Mouse (Mus musculus) kidney, postnatal 4 days (tissue): ENCODE results near the gene Ttc8.
"Not testable (repeated sequence)": the region's sequence is repeated elsewhere in the genome, so short reads cannot be mapped to it uniquely, and the experiment has no call there.

Source experiments
- DNase-seq, 2 experiments: peaks; one replicate each; pipeline ENCODE4 v3.0.0; 2021; ENCODE audit warnings: mixed read lengths in 2 of 2

The Ttc8 gene

DNA sequence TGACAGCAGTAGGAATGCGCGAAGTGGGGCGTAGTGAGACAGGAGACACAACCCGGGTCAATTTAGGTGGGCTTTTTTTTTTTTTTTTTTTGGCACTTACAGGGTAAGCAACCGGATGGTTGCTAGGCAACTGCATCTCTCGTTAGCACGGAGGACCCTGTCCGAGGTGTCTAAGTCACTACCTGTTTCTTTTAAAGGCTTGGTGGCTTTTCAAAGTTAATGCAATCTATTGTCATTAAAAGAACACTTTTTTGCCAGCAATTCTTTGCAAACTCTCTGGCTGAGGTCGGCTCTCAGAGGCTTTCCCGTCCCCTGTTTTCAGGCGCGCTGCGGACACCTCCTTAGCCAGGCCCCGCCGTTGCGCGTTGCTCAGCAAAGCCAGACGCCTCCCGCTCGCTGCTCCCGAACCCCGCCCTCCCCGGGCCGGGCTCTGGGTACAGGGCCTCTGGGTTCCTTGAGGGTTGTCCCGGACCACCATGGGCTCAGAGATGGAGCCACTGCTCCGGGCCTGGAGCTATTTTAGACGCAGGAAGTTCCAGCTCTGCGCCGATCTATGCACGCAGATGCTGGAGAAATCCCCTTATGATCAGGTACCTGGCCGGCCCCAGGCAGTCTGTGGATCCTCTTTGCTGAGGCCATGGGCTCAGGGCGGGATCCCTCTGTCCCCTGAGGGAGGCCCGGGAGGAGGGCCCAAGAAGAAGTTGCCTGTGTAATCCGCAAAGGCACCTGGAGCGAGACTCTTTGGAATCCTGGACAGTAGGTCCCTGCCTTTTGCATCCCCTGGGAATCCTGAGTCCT is at the start of gene Ttc8:
TSS of gene Ttc8 (plus strand) at position 381 of the 798 bp plus-strand sequence.
- peak; percentile 91 to 94 for DNase-seq

DNA sequence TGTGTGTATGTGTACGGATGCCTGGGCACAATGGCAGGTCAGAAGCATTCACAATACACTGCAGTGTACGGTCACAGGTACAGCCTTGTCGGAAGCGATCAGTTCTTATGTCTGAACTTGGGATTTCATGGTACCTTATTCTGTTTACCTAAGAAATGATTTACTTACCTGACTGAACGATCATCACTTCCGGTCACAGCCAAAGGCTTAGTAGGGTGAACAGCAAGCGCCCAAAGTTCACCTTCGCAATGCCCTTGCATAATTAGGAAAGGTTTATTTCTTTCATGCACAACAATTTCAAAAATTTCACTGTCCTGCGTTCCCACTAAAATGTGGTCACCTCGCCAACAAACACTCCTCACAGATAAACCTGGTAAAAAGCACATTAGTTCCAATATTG is 47.5 kb upstream of the Ttc8 start:
- DNase-seq, result no peak

DNA sequence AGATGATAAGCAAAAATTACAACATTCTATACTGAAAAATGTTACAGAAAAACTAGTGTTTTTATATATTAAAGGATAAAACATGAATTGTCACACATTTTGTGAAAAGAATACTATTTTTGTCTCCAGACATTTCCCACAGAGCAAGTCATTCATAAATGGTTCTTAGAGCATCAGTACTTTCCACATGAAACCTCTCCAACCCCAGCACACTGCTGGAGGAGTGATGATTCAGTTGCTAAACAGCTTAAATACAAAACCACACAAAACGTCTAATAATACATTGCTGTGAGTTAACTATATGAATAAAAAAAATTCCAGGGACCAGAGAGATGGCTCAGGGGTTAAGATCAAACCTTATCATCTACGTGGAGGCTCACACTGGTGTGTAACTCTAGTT is 45.2 kb upstream of the Ttc8 start:
- no peak for DNase-seq

DNA sequence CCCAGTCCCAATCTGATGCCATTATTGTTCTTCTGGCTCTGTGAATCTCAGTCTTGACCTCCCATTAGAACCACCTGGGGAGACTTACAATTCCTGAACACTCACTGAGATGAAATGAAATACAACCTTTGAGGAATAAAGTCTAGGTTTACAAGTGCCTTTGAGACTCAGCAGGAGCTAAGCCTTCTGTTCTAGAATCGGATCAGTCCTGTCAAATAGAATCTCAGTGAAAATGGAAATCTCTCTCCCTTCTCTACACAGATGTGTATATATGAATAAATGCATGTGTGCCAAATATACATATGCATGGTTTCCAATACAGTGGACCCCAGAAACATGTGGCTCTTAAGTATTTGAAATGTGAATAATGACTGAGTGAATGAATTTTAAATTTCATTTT is 41.7 kb upstream of the Ttc8 start:
- no peak for DNase-seq

DNA sequence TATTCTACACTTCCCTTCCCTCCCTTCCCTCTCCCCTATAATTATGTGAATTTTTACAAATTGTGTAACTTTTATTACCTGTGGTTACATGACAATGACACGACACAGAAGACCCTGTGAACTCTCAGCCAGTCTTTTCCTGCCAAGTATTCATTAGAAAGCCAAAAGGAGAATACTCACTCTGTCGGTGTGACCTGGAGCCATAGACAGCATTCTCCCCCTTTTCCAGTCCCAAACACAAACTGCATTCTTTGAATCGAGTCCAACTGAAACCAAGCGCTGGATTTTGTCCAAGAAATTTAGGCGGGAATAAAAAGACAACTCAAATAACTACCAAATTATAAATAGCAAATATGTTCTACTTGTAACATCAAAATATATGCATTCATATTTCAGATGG is 38.6 kb upstream of the Ttc8 start:
- no peak for DNase-seq

DNA sequence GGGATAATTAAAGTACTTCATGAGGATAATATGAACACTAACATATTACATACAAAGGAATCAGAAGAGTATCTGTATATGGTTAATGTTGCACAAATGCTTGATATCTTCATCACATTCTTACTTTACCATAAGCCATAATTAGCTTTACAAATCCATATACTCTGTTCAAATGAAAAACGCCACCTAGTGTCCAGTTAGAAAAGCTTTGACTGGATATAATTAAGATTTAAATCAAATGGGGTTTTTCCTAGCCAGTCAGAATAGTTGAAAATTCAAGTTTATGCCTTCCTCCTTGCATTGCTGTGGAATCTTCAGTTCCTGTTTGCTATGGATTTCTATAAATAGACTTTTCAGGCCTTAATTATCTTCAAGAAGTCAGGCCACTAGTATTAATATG is 35.9 kb upstream of the Ttc8 start:
- no peak for DNase-seq

DNA sequence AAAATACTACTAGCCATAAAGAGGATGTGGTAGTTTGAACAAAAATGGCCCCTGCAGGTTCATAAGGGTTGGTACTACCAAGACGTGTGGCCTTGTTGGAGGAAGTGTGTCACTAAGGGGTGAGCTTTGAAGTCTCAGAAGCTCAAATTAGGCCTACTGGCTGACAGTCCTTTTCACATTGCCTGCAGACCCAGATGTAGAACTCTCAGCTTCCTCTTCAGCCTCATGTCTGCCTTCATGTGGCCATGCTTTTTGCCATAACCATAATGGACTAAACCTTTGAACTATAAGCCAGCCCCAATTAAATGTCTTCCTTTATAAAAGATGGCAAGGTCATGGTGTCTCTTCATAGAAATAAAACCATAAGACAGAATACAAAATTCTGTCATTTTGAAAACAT is 23.6 kb upstream of the Ttc8 start:
- no peak for DNase-seq

DNA sequence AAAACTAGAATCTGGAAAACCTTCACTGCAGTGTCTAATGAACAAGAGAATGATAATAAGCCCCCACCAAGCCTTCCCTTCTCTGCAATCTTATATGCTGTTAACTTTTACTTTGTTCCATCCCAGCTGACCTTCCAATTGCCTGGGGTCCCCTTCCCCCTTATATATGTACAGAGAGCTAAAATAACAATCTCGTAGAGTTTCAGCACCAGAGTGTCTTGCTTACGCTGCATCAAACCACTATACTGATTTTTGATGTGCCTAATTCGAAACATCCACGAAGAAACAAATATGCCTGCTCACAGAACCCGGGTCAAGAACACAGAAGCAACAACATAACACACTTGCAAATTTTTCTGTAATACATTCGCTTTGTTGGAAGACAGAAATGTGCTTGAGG is 20.7 kb upstream of the Ttc8 start:
- no peak for DNase-seq

DNA sequence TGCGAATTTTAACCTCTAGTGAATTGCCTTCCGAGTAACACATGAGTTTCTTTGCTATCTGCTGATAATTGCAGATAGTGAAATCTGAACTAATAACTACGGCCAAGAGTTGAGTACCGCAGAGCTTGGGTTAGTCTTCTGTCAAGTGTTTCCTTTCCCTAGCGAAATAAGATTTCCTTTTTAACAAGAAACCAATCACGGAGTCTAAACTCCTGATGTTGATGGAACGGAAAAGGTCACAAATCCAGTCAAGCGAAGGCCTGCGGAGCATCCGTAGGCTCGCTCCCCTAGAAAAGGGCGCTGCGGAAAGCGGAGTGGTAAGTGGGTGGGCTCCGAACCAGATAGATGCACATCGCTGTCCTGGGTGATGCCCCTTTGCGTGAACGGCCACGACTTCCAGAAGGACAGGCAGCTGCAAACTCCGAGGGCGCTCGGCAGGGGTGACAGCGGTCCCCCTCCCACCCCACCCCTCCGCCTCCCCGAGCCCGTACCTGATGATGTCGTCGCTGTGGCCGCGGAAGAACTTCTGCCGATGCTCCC is 20.0 kb upstream of the Ttc8 start:
- no peak for DNase-seq

DNA sequence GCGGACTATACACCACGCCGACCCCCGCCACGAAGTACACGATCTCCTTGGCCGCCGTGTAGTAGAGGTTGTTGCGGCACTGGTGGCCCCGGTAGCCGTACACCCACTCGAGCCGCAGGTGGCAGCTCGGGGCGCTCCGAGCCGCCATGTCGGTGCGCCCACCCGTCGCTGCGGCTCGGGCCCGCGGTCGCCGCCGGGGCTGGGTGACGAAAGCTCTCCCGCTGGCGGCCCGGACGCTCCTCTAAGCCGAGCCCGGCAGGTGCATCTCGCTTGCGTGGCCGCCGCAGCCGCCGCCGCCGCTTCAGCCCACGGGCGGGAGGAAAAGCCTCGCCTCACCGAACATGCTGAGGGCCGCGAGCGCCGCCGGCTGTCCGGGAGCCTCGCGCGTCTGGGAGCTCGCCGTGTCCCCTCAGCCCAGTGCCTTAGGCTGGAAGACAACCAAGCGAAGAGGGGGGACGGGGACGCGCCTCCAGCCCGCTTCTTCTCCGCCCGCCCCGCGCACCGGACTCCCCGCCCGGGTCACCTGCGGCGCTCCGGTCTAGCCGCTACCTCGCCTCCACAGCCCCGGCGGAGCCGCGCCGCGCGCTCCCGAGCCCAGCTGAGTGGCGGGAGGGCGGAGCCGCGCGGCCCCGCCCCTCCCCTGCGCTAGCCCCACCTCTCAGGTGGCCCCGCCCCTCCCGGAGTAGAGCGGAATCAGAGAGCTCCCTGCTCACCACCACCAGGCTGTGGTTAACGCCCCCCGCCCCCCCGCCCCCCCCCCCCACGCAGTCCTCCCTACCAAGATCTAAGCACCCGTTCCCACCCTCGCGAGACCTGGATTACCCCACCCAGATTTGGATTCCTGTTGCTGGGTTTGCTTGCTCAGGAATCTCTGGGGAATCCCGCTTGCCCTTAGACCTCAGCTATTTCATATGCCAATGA is 19.2 kb upstream of the Ttc8 start, which contains the start of gene Eml5:
TSS of gene Eml5 (minus strand) at position 604 of the 921 bp plus-strand sequence.
- DNase-seq, result peak; percentile 85 to 92

DNA sequence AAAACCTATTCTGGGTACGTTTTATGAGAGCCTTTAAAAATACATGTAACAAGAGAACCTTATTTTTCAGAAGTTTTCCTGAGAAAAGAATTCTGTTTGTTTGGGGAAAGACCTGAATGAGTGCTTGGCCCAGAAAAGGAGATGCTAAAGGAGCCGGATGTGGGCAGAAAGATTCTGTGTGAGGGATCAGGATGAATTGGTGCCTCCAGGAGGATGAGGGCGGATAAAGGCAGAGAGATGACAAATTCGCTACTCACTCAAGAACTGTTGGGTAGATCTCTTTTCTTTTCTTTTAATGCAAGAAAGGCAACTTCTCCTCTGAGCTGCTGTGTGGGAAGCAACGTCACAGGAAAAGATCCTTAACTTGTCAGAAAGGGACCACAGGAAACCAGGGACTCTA is 14.9 kb upstream of the Ttc8 start:
- DNase-seq, result no peak

DNA sequence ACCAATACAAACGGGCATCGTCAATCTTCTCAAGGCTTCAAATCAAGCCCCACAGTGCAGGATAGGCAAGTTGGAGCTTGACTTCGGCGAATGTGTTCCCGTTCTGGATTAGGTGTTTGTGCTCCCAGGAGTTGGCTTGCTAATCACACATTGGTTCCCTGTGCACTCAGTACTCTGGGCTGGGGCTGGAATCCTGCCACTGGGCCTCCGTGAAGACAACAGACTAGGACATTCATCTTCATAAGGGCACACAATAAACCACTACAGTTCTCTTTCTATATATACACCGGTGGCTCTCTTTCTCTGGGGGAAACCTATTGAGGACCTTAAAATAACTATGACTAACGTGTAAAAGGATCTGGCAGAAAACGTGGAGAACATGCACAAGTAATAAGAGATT is 10.3 kb upstream of the Ttc8 start:
- DNase-seq, result no peak

DNA sequence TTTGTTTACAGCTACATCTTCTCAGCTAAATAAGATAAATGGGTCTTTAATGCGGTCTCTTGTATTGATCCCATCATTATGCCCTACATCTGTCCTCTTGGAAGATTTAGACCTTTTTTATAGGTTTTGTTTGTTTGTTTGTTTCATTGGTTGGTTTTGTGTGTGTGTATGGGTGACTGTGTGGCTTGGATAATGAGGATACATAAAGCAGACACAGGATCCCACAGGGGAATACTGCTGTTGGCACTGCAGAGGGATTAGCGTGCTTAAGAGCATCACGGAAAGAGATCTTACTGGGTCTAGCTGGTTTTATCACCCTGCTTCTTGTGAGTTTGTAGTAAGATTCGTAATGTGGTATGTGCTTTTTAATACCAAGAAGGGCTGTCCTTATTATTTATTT is 10.8 kb downstream of the Ttc8 start:
- DNase-seq, result no peak

DNA sequence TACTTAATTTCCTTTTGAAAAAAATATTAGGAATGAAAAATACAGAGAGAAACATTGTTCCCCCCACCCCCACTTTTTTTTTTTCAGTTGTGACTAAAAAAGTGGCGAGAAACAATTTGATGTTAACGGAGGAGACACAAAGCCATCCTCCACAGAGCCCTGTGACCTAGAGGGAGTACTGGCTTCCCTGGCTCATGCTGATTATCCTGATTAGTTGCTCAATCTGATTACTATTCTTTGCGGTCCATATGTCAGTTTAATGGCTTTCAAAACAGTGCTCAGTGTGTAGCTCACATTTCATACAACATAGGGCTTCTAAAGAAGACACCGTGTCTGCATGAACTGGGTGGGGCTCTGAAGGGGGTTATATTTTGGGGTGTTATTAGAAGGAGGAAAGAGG is 12.1 kb downstream of the Ttc8 start:
- no peak for DNase-seq

DNA sequence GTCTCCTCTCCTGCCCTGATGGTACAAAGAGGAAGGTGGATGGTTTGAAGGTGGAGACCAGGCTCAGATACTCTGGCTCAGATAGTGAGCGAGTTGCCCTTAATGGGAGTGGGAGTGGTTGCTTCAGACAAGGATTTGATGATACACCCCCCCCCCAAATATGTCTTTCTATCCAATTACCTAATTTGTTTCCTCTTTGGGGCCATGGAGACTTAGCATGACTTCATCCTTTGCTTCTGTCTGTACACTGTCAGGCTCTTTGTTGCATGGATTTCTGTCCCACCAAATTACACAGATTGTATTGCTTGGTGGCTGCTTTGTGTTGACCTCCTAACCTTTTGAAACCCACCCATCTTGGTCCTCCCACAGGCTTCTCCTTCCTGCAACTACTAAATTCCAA is 12.5 kb downstream of the Ttc8 start:
- no peak for DNase-seq

DNA sequence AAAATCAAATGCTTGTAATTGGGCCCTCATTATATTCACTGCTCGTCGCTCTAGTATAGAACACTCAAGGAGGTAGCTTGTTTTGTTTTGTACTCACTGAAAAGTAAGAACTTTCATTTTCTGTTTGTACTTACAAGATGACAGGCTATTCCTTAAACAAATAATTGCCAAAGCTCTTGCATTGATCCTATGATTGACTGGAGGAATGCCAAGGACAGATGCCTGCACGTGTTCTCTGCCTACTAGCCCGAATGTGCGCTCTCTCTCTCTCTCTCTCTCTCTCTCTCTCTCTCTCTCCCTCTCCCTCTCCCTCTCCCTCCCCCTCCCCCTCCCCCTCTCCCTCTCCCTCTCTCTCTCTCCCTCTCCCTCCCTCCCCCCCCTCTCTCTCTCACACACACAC is 30.9 kb downstream of the Ttc8 start:
- DNase-seq, result not testable (repeated sequence)

DNA sequence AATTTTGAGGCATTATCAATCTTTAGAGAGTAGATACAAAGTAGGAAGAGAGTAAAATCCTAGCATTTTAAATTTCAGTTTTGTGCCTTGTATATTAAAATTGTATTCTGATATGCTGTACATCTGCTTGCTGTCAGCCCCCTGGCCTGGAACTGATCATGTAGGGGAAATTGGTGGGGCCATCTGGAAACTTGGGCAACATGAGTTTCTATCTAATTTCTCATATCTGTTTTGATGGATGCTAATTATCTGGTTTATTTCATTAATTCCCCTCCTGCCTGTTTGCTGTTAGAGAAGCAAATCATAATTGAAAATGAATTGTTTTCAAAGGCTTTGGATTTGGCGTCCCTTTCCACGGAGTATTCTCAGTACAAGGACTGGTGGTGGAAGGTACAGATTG is 36.6 kb downstream of the Ttc8 start:
- no peak for DNase-seq

DNA sequence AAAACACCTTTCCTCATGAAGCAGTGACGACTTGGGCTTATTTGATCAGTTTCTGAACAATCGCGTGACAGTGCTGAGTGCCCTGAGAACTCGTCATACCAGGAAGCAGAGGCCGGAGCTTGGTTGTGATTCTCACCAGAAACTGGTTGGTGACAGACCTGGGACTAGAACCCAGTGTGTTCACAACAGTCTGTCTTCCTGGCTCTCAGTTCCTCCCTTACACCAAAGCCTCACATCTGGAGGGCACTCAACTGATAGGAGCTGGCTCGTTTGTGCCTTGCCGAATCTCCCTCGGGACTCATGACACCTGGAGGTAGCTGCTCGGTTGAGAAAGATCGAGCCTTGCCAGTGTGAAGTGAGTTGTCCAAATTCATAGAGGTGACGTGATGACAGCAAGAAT is 37.1 kb downstream of the Ttc8 start:
- DNase-seq, result no peak

DNA sequence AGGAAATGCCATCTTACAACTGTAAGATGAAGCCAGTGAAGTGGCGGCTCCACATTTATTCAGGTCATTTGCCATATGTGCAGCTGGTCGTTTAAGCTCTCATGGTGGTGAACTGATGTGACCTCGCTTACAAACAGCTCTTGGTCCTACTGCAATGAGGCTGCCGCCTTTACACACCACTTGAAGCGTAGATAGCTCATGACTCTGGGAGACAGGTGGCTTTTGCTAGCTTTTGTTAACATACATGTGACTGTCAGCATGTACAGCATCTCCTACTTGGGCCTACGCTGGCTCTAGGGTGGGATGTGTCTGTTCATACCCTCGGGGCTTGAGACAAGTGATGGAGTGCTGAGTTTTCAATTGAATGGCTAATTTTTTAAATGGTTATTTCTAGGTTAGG is 40.6 kb downstream of the Ttc8 start:
- DNase-seq, result no peak

DNA sequence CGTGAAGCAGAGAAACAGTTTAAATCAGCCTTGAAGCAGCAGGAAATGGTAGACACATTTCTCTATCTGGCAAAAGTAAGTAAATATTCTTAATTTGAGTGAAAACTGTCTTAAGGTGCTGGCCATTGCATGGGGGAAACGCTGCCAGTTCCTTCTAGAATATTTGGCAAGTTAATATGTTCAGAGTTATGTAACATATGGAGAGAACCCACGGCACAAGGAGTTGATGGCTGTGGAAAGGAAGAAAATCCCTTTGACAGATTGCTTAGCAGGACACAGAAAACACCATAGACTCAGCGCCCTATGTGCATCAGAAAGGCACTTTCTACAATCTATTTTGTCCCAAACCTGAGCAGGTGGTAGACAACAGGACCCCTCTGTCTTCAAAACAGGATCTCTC is 41.0 kb downstream of the Ttc8 start:
- no peak for DNase-seq

DNA sequence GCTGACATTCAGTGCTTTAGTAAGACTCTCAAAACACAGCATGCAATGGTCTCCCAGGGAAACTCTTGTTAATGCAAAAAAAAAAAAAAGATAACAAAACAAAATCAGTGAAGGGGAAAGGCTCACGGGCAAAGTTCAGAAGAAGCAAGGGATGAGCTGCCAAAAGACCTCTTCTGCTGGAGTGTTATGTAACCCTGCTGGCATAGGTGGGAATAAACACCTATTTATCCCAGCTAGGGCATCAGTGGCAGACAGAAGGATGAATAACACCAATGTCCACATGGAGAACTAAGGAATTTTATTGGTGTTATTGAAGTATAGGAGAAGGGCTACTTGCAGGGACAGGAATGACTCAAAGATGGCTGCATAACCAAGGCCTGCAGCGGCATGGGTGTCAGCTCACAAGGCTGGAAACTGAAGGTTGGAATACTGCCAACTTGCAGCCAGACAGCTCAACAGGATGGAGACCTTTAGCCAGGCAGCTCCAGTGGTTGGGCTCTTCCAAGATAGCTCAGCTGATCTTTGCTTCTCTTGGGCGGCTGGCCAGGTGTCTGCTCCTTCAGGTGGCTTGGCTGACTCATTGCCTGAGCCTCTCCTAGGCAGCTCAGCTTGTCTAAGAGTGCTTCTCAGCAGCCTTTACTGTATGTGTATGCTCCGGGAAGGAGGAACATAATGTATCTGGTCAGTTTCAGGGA is 45.2 kb downstream of the Ttc8 start:
- peak; percentile 43 to 62 for DNase-seq

DNA sequence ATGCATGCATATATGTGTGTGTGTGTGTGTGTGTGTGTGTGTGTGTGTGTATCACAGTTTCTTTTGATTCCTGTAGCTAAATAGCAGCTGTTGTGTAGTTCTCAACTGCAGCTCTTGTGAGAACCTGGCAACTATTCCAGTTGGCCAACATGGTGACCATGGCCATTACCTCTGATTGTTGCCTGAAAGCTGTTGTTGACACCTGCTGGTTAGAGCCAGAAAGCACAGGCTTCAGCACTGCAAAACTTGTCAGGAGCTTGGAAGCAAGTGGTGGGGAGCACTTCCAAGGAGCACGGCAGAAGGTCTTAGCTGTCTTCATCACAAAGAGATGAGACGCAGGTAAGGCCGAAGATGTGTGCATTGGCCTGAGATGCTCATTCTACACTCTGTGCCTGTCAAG is 51.9 kb downstream of the Ttc8 start:
- DNase-seq, result no peak

DNA sequence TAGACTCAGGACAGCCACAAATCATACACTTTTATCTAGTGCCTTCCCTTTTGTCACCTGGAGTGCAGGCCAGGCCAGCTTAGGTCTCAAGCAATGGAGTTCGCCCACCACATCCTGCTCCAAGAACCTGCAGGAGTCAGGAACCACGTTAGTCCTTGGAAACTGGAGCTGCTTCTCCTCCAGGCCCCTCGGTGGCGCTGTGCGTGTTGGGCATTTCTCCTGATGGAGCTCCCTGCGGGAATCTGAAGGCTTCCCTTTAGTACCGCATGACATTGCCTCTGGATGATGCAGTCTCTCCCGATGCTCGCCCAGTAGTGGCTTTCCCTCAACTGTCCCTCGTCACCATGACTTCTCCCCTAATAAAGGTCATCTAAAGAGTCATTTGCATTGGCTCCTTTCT is 53.1 kb downstream of the Ttc8 start:
- DNase-seq, result no peak
